Mouse (Mus musculus) macrophage (primary cell): Measurements from ENCODE around the gene Lamc3. TPM values are rescaled to one million over a fixed set of nuclear protein-coding genes. Genes with fewer than 3 reads are reported as not detected.
"Not testable (repeated sequence)": the region's sequence is repeated elsewhere in the genome, so short reads cannot be mapped to it uniquely, and the experiment has no call there.

Experiments used
- H3K27ac ChIP-seq: fragments of 350-480 bp; formaldehyde crosslinking; 2 replicates; pipeline ENCODE4 v1.9.0; 2021
- H3K36me3 ChIP-seq: fragments of 350-480 bp; formaldehyde crosslinking; 2 replicates; pipeline ENCODE4 v1.9.0; 2021; ENCODE audit errors: inconsistent target
- H3K4me3 ChIP-seq: fragments of 350-480 bp; formaldehyde crosslinking; 2 replicates; pipeline ENCODE4 v1.9.0; 2021; ENCODE audit errors: inconsistent target
- H3K79me2 ChIP-seq: fragments of 350-480 bp; formaldehyde crosslinking; 2 replicates; pipeline ENCODE4 v1.9.0; 2021; ENCODE audit errors: inconsistent target
- WGBS: methylation state at CpG from one replicate; pipeline ENCODE4 v1.1.7; 2026; ENCODE audit warnings: inconsistent platforms; ENCODE audit not compliant: missing documents; 5-methylcytosine and 5-hydroxymethylcytosine counted together
- polyA plus RNA-seq: library from polyadenylated mRNA; stranded (reverse); fragments of 250-400 nt; gene quantifications from 3 replicates; pipeline ENCODE4 v1.2.4, GENCODE M21; 2018; ENCODE audit warnings: inconsistent platforms

Lamc3 gene
- polyA plus RNA-seq, 1 experiment from 2014 or later, result not detected

DNA sequence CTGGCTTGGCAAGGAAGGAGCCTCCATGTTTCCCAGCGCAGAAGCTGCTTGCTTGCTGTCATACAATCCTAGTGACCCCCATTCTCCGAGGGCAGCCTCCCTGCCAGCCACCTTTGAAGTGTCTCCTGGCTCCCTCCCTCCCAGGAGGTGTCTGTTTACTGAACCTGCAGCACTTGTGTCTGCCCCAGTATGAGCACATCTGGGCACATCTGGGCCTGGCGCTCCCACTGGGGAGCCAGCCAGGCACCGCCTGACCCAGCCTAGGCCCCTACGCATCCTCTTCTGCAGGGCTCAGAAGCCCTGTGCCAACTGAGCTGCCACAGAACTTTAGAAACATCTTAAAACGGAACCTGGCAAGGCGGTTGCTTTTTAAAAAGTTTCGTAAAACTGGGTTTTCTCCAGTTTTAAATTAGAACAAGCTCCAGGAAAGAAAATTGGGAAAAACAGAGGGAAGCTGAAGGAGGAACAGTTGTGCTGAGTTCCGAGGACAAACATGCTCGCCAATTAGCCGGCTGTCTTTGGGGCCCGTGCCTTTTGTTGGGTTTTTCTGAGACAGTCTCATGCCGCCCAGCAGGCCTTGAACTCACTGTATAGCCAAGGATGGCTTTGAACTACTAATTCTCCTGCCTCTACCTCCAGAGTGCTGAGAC, 7.3 kb downstream of the Lamc3 start:
- 89% methylated on average over 13 of the region's 13 CpGs for WGBS
- H3K36me3 ChIP-seq, result no peaks in the 10 kb centered on the region

DNA sequence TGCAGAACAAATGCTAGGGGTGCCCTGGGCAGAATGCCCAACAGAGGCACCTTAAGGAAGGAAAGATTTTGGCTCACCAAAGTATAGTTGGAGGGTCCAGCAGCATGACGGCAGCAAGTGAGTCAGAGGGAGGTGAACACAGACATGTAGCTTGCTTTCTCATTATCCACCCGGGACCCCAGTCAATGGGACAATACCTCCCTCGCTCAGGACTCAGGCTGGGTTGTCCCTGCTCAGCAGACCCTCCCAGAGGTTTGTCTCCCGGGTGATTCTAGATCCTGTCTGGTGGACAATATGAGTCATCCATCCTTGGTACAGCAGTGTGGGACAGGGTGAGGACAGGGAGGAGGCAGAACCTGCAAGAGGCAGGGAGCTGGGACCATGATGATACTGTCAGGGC, 13.8 kb downstream of the Lamc3 start:
- H3K27ac ChIP-seq, result no peak overlapping the region
- H3K36me3 ChIP-seq, result no peaks in the 10 kb centered on the region
- H3K79me2 ChIP-seq, result no peaks in the 10 kb centered on the region
- H3K4me3 ChIP-seq, result no peak overlapping the region
- WGBS, result 82% methylated on average over 4 of the region's 4 CpGs

More for the DNA sequence above, 7.3 kb downstream of the Lamc3 start:
- H3K79me2 ChIP-seq, result no peaks in the 10 kb centered on the region
- no peak overlapping the region for H3K4me3 ChIP-seq
- H3K27ac ChIP-seq, result no peak overlapping the region

DNA sequence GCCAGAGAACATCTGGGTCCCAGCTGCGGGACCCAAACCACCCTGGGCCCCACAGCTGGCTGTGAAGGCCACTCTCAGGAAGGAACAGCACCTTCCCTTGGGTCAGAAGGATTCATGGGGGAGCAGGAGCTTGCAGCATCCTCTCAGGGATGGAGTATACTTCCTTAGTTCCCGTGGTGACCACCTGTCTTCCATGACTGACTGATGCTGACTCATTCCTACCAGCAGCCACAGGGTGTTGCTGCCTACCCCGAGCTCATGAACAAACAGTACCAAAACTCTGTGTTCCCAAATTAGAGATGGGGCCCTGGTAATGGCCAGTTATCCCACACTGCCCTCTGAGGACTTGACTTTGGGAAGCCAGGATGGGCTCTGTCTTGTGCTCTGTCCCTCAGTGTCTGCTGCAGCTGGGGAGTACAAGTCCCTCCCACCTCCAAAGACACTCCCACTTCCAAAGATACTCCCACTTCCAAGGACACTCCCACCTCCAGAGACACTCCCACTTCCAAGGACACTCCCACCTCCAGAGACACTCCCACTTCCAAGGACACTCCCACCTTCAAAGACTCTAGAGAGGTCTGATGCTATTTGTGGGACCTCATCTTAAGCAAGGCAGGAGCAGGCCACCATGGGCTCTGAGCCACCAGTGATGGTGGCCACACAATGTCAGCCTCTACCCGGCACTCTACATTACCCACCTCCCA, 14.7 kb downstream of the Lamc3 start:
- Histone ChIP-seq H3K79me2 (no peaks in the 10 kb centered on the region), H3K36me3 (no peaks in the 10 kb centered on the region), H3K27ac (no peak overlapping the region), H3K4me3 (no peak overlapping the region)
- 43% methylated on average over 4 of the region's 4 CpGs for WGBS

DNA sequence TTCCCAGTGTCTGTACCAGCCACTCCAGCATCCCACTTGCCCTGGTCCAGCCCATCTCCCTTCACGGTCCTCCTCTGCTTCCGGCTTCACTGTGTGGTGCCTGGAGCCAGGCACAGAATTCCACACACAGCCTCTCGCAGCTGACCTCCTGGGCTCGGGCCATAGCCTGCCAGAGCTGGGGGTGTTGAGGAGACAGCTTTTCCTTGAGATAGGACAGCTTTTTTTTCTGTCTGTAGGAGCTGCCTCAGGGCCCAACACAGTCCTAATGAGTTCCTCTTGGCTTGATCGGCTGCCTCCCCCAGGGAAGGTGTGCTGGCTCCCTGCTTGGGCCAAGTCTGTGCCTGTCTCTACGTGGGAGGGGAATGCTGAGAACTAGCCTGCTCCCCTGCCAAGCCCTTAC, 17.0 kb downstream of the Lamc3 start:
- H3K79me2 ChIP-seq, result no peaks in the 10 kb centered on the region
- no peaks in the 10 kb centered on the region for H3K36me3 ChIP-seq
- 73% methylated on average over 6 of the region's 6 CpGs for WGBS
- no peak overlapping the region for H3K27ac ChIP-seq
- no peak overlapping the region for H3K4me3 ChIP-seq

DNA sequence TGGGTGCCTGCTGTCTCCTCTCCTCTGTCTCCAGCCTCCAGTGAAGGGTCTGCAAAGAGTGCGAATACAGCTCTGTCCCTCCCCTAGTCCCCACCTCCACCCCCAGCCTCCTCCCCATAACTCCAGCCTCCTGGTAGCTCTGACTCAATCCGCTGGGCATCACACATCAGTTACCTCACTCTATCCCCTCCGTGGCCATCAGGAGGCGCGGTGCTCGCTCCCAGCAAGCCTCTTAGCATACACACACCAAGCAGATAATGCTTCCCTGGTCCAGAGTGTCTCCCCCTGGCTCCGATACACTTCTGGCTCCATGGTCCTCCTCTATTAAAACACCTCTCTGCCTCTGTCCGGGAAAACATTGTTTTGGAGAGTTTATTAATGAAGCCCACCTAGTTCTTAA, 17.5 kb downstream of the Lamc3 start:
- Histone ChIP-seq H3K36me3 (no peaks in the 10 kb centered on the region), H3K4me3 (no peak overlapping the region), H3K27ac (no peak overlapping the region), H3K79me2 (no peaks in the 10 kb centered on the region)
- WGBS, result 43% methylated on average over 8 of the region's 8 CpGs

DNA sequence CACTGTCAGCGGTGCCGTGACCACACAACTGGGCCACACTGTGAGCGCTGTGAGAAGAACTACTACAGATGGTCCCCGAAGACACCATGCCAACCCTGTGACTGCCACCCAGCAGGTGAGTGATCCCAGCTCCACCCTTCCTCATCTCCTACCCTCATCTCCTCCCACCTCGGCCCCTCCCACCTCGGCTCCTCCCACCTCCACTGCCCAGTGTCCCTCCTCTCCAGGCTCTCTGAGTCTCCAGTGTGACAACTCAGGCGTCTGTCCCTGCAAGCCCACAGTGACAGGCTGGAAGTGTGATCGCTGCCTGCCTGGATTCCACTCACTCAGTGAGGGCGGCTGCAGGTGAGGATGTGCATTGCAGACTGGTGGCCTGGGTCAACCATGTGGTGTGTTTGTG, 18.6 kb downstream of the Lamc3 start:
- 74% methylated on average over 9 of the region's 9 CpGs for WGBS
- no peaks in the 10 kb centered on the region for H3K79me2 ChIP-seq
- no peak overlapping the region for H3K4me3 ChIP-seq
- no peak overlapping the region for H3K27ac ChIP-seq
- H3K36me3 ChIP-seq, result no peaks in the 10 kb centered on the region

DNA sequence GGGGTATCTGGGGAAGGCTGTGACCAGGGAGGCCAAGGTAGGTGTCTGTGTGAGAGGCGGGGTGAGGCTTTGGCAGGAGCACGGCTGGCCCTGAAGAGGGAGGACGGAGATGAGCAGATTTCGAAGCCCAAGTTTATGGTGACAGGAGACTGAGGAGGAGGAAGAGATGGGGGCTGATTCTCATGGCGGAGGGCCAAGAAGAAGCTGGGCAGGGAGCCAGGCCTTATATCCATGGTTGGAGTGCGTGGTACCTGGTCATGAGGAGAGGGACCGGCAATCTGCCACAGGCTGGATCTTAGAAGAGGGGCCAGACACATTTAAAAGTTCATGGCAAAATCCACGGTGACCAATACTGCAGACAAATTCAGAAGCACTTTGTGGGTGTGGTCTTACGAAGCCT, 19.3 kb downstream of the Lamc3 start:
- Histone ChIP-seq H3K4me3 (no peak overlapping the region), H3K36me3 (no peaks in the 10 kb centered on the region), H3K79me2 (no peaks in the 10 kb centered on the region), H3K27ac (no peak overlapping the region)
- 83% methylated on average over 9 of the region's 9 CpGs for WGBS

DNA sequence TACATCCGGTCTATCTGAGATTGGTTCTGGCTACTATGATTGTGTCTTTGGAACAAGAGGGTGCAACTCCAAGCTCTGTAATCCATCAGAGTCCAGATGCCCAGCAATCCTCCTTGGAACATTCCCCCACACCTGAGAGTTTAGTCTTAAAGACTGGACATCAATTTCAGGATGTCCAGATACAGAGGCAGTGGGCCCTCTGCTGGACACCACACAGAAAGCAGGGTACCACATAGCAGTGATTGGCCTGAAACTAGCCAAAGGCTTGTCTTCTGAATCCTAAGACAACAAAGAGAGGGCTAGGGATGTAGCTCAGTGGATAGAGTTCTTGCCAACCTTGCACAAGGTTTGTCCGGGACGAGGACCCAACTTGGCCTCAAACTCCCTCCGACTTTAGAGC, 25.5 kb downstream of the Lamc3 start:
- Histone ChIP-seq H3K79me2 (no peaks in the 10 kb centered on the region), H3K36me3 (no peaks in the 10 kb centered on the region), H3K4me3 (no peak overlapping the region), H3K27ac (no peak overlapping the region)
- WGBS, result 80% methylated on average over 4 of the region's 4 CpGs

DNA sequence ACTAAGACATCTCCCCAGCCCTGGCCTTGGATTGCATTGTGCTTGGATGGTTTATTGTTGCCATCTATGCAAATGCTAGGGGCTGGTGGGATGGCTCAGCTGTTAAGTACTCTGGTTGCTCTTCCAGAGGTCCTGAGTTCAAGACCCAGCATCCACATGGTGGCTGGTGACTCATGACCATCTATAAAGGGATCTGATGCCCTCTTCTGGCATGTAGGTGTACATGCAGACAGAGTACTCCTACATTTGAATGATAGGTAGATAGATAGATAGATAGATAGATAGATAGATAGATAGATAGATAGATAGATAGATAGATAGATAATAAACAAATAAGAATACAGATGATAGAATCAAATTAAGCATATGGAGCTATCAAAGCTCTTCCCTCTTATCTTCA, 27.1 kb downstream of the Lamc3 start:
- not testable (repeated sequence) for H3K27ac ChIP-seq, H3K36me3 ChIP-seq, H3K4me3 ChIP-seq, H3K79me2 ChIP-seq

DNA sequence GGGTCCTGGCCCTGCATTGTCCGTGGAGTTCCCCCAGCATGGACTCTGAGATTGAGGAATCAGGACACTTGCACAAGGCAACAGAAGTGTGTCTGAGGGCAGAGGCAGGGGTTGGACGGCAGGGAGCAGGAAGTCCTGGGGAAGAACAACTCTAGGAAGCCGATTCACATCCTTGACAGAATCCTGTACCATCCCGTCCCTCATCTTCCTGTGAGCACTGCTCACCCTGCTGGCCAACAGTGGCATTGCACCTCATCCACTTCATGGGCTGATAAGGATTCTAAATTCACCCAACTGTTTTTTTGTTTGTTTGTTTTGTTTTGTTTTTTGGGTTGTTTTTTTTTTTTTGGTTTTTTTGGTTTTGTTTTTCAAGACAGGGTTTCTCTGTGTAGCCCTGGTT, 28.0 kb downstream of the Lamc3 start:
- WGBS, result 22% methylated on average over 4 of the region's 4 CpGs
- no peak overlapping the region for H3K4me3 ChIP-seq
- H3K36me3 ChIP-seq, result no peaks in the 10 kb centered on the region

DNA sequence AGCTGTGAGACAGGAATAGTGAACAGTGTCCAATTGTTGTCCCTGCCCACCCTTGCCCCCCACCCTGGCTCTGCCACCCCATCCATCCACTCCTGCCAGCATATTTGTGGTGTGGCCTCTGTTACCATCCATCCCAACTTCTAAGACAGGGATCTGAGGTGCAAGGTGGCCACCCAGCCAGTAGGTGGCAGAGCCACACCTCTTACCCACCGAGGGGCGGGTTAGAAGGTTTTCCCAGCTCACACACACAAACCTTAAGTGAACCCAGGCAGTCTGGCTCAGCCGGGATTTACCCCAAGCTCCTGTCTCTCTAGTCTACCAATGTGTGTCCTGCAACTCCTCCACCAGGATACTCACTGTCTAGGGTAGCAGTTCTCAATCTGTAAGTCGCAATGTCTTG, 30.5 kb downstream of the Lamc3 start:
- Histone ChIP-seq H3K27ac (no peak overlapping the region), H3K36me3 (no peaks in the 10 kb centered on the region), H3K4me3 (no peak overlapping the region), H3K79me2 (no peaks in the 10 kb centered on the region)
- WGBS, result 24% methylated on average over 4 of the region's 4 CpGs

More for the DNA sequence above, 28.0 kb downstream of the Lamc3 start:
- Histone ChIP-seq H3K27ac (no peak overlapping the region), H3K79me2 (no peaks in the 10 kb centered on the region)

DNA sequence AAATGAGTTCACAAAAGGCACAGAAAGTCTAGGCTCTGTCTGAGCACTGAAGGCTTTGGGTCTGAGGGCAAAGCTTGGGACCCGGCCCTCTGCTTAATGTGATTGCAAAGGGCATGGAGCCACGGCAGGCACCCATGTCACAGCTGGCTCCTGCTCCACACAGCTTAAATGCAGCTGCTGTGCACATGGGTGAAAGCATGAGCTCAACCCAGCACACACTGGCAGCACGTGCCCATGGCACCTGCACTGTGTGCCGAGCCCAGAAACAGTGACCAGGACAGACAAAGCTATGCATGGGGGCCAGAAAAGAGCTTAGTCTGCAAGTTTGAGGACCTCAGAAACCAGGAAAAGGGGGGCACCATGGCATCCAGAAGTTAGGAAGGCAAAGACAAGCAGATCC, 36.6 kb downstream of the Lamc3 start:
- H3K36me3 ChIP-seq, result no peaks in the 10 kb centered on the region
- H3K4me3 ChIP-seq, result no peak overlapping the region
- H3K27ac ChIP-seq, result no peak overlapping the region
- 80% methylated on average over 4 of the region's 4 CpGs for WGBS
- no peaks in the 10 kb centered on the region for H3K79me2 ChIP-seq

DNA sequence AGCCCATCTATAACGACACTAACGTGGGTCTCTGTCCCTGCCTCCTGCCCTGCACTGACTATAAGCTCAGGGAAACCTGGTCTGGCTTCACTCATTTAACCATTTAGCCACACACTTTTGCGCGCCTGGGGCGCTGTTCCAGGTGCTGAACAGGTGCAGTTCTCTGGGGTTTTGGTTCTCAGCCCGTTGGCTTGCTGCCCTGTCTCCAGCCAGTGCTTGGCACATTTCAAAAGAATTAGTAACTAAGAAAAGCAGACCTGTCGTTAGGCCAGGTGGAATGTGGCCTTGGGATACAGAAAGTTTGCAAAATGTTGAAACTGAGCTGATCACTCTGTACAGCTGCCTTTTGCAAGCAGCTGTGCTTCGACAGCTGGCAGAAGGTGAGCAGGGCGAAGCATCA, 37.7 kb downstream of the Lamc3 start:
- Histone ChIP-seq H3K27ac (no peak overlapping the region), H3K36me3 (no peaks in the 10 kb centered on the region), H3K79me2 (no peaks in the 10 kb centered on the region), H3K4me3 (no peak overlapping the region)
- 31% methylated on average over 9 of the region's 9 CpGs for WGBS

DNA sequence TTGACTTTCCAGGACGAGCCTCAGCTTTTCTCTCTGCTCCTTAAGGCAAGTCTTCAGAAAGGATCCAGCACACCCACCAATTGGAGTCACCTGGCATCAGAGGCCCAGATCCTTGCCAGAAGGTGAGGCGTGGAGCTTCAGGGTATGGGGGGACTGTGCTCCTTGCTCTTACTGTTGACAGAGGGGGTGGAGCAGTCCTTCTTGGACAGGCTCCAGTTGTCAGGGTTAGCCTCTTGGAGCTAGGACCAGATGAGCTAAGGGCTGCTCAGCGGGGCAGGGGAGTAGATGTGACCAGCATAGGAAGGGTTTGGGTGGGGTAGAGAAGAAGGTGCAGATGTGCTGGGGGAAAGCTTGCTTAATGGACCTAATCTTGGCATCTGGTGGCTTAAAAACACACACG, 38.8 kb downstream of the Lamc3 start:
- 56% methylated on average over 4 of the region's 4 CpGs for WGBS
- Histone ChIP-seq H3K36me3 (no peaks in the 10 kb centered on the region), H3K79me2 (no peaks in the 10 kb centered on the region), H3K27ac (no peak overlapping the region), H3K4me3 (no peak overlapping the region)

DNA sequence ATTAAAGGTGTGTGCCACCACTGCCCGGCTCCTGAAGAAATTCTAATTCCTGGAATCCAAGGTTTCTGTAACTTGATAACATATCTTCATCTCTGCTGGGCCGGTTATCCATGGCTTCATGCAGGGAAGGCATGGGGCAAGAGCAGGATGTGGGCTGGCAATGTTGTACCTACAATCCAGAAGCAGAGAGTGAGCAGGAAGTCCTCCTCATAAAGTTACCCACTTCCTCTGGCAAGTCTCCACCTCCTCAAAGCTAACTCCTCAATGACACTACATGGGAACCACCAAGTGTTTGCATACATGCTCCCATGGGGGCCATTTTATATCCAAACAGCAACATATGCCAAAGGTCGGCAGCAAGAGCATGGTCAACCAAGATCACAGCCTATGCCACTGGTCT, 42.6 kb downstream of the Lamc3 start:
- Histone ChIP-seq H3K4me3 (no peak overlapping the region), H3K79me2 (no peaks in the 10 kb centered on the region), H3K36me3 (no peaks in the 10 kb centered on the region), H3K27ac (no peak overlapping the region)
- 40% methylated on average over 3 of the region's 3 CpGs for WGBS

DNA sequence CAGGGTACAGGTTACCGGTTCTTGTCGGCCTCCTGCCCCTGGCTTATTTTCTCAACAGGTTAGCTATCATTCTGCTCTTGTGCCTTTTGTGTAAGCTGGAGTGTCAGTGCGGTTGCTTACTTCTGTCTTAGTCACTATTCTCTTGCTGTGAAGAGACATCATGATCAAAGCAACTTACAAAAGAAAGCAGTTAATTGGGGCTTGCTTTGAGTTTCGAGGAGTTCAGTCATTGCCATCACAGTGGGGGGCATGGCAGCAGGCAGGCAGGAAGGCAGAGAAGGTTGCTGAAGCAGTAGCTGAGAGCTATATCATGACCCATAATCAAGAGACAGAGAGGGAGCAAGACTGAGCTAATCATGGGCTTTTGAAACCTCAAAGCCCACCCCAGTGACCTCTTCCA, 47.5 kb downstream of the Lamc3 start:
- Histone ChIP-seq H3K27ac (no peak overlapping the region), H3K4me3 (no peak overlapping the region), H3K79me2 (no peaks in the 10 kb centered on the region), H3K36me3 (no peaks in the 10 kb centered on the region)
- 79% methylated on average over 4 of the region's 4 CpGs for WGBS
